Mouse (Mus musculus) olfactory bulb, adult 2 months (tissue): Measurements from ENCODE around the gene Gm12248.

Experiments
- CTCF ChIP-seq: fragments of 200-500 bp; IDR thresholded peaks from 2 replicates; pipeline ENCODE4 v1.5.1; 2012; ENCODE audit warnings: low read depth, mild to moderate bottlenecking, low read length, moderate library complexity; ENCODE audit not compliant: insufficient read depth
- POLR2A ChIP-seq: fragments of 200-500 bp; IDR thresholded peaks from 2 replicates; pipeline ENCODE4 v1.6.1; 2012; ENCODE audit warnings: mild to moderate bottlenecking, low read depth, low read length, moderate library complexity; ENCODE audit not compliant: insufficient read depth

- TF ChIP-seq CTCF (no peak), POLR2A (no peak)
These were observed 9.2 kb upstream of the Gm12248 start for GRCm38 (mm10) chr11:58102146-58102545.
